Mouse (Mus musculus) liver, embryonic 11.5 days (tissue): Measurements from ENCODE around the gene Mecom. TPM values are rescaled to one million over a fixed set of nuclear protein-coding genes. Genes with fewer than 3 reads are reported as not detected.

Experiments
- ATAC-seq: fragments of 200-750 bp; cut with Nextera tagmentation; replicated peaks from 2 replicates; pipeline ENCODE4 v1.8.0; 2017; ENCODE audit warnings: moderate number of reproducible peaks, mild to moderate bottlenecking, moderate TSS enrichment, moderate library complexity; ENCODE audit not compliant: low FRiP score
- DNase-seq: peaks from one replicate; pipeline ENCODE4 v3.0.0-alpha.2; 2017; ENCODE audit warnings: low spot score
- H3K27ac ChIP-seq: fragments of 300-500 bp; sonication (generic); 2 replicates; pipeline ENCODE4 v1.5.1; 2014; ENCODE audit warnings: mild to moderate bottlenecking, low read depth, low read length, control low read depth
- H3K27me3 ChIP-seq: fragments of 300-500 bp; sonication (generic); replicated peaks from 2 replicates; pipeline ENCODE4 v1.6.1; 2014; ENCODE audit warnings: low read length, mixed read lengths; ENCODE audit not compliant: control insufficient read depth, insufficient read depth
- H3K36me3 ChIP-seq: fragments of 300-500 bp; sonication (generic); 2 replicates; pipeline ENCODE4 v1.6.1; 2014; ENCODE audit warnings: mild to moderate bottlenecking, low read length, moderate library complexity, mixed read lengths; ENCODE audit not compliant: control insufficient read depth, insufficient read depth
- H3K4me1 ChIP-seq: fragments of 300-500 bp; sonication (generic); replicated peaks from 2 replicates; pipeline ENCODE4 v1.6.1; 2014; ENCODE audit warnings: low read length, mixed read lengths; ENCODE audit not compliant: control insufficient read depth, insufficient read depth
- H3K4me2 ChIP-seq: fragments of 300-500 bp; sonication (generic); 2 replicates; pipeline ENCODE4 v1.6.1; 2014; ENCODE audit warnings: mild to moderate bottlenecking, control low read depth, moderate library complexity
- H3K4me3 ChIP-seq: fragments of 300-500 bp; sonication (generic); 2 replicates; pipeline ENCODE4 v1.5.1; 2014; ENCODE audit warnings: low read depth, low read length, control low read depth
- H3K9ac ChIP-seq: fragments of 300-500 bp; sonication (generic); 2 replicates; pipeline ENCODE4 v1.6.1; 2014; ENCODE audit warnings: low read depth, low read length, control low read depth
- H3K9me3 ChIP-seq: fragments of 300-500 bp; sonication (generic); 2 replicates; pipeline ENCODE4 v1.6.1; 2016; ENCODE audit warnings: low read length, inconsistent platforms, mixed read lengths; ENCODE audit not compliant: control insufficient read depth
- WGBS: fragments of 180-500 bp; shearing (Covaris S2); extraction: QIAGEN DNeasy Blood & Tissue Kit; methylation state at CpG from one replicate; pipeline ENCODE4 v1.1.7; 2014; 5-methylcytosine and 5-hydroxymethylcytosine counted together
- polyA plus RNA-seq: library from polyadenylated mRNA; unstranded; fragments of >200 nt; fragmentation: Nextera tagmentation; extraction: Ambion mirVana; gene quantifications from 2 replicates; pipeline ENCODE4 v1.2.1, GENCODE M21; 2014

Gene Mecom
- polyA plus RNA-seq, 1 experiment from 2014 or later: 6.9 TPM

- no peak for ATAC-seq
- WGBS: 65% methylated on average over 5 of the region's 5 CpGs
Measured at GRCm38 (mm10) chr3:30483006-30483684, 64.7 kb downstream of the Mecom start.

DNA sequence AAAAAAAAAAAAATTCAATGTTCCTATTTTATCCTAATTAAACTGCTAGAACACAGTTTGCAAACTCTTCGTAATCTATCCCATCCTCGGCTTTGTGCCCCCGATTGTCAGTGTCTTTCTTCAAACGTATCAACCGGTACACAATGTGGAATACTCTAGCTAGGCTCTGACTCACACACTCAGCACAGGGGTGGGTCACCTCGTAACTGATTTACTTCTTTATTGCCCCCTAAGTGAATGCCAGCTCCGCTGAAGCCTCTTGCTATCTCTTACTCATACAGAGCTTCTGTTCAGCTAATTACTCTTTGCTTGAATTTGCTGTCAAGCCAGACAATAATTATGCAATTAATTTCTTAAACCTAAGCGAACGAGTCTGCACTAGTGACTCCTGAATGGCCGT, 66.1 kb downstream of the Mecom start:
- no peaks in the 10 kb centered on the region for H3K9me3 ChIP-seq
- no peak overlapping the region for H3K4me2 ChIP-seq
- H3K9ac ChIP-seq: no peak overlapping the region
- no peaks in the 10 kb centered on the region for H3K36me3 ChIP-seq
- 65% methylated on average over 10 of the region's 10 CpGs for WGBS
- no peaks in the 10 kb centered on the region for H3K27me3 ChIP-seq
- H3K4me3 ChIP-seq: no peak overlapping the region
- ATAC-seq (no peak), DNase-seq (no peak)
- no peak overlapping the region for H3K27ac ChIP-seq
- H3K4me1 ChIP-seq: no peaks in the 10 kb centered on the region

More at GRCm38 (mm10) chr3:30483006-30483684, 64.7 kb downstream of the Mecom start:
- no peak overlapping the region for H3K4me3 ChIP-seq
- H3K36me3 ChIP-seq: no peaks in the 10 kb centered on the region
- H3K4me2 ChIP-seq: no peak overlapping the region
- no peaks in the 10 kb centered on the region for H3K4me1 ChIP-seq
- no peak for DNase-seq
- no peaks in the 10 kb centered on the region for H3K9me3 ChIP-seq
- no peak overlapping the region for H3K9ac ChIP-seq
- no peaks in the 10 kb centered on the region for H3K27me3 ChIP-seq
- no peak overlapping the region for H3K27ac ChIP-seq

DNA sequence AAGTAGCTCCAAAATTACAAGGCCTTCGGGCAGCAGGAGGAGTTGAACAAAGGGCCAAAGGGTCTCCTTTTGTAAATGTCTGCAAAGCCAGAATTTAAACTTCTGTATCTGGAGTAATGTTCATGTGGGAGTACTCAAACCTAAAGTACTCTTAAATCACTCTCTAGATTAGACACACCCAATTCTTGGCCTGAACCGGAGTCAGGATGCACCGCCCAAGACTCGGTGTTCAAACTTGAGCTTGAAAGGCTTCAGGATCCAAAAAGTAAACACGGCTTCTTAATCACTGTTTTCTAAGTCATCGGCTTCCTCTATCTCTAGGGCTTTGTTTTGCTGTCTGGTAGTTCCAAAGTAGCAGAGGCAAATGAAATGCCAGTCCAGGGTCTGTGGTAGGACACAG, 67.3 kb downstream of the Mecom start:
- H3K27me3 ChIP-seq: no peaks in the 10 kb centered on the region
- H3K9ac ChIP-seq: no peak overlapping the region
- H3K9me3 ChIP-seq: no peaks in the 10 kb centered on the region
- no peaks in the 10 kb centered on the region for H3K36me3 ChIP-seq
- DNase-seq (no peak), ATAC-seq (no peak)
- no peak overlapping the region for H3K27ac ChIP-seq
- 77% methylated on average over 6 of the region's 6 CpGs for WGBS
- no peaks in the 10 kb centered on the region for H3K4me1 ChIP-seq
- no peak overlapping the region for H3K4me2 ChIP-seq
- H3K4me3 ChIP-seq: no peak overlapping the region

DNA sequence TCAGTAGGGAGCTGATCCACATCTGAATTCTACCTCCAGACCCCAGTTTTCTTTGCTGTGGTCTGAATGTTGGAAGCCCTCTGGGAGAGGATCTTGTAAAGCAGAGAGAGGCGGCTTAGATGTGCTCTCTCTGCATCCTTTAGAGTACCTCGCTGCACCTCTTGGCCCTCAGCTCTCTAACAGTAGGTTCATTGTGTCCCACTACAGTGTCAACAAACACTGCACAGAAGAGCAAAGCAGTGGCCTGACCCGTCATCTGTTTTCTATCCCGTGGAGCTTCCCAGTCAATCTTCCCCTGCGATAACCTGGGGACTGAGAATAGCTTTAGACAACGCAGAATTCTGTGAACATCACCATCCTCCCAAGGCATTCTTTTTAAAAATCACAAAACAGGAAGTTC, 69.6 kb downstream of the Mecom start:
- no peak overlapping the region for H3K4me3 ChIP-seq
- no peaks in the 10 kb centered on the region for H3K4me1 ChIP-seq
- no peaks in the 10 kb centered on the region for H3K36me3 ChIP-seq
- ATAC-seq (no peak), DNase-seq (no peak)
- no peak overlapping the region for H3K4me2 ChIP-seq
- no peak overlapping the region for H3K27ac ChIP-seq
- 65% methylated on average over 6 of the region's 6 CpGs for WGBS
- H3K27me3 ChIP-seq: no peaks in the 10 kb centered on the region
- no peaks in the 10 kb centered on the region for H3K9me3 ChIP-seq
- no peak overlapping the region for H3K9ac ChIP-seq

DNA sequence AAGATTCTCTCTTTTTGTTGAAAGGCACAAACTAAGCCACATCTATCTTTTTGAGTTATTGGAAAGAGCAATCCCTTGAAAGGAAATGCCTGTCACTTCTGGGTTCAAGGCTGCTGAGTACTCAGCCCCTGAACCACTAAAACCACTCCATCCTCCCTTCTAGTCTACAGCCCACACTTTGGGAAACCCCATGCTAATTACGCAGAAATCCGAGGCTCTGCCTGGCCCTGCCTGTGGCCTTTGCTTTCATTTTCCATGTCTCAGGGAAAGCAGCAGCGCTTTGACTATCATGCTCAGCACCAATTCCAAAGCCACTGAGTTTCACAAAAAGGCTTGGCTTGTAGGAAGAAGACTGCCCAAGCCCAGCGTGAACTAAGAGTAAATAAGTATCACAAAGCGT, 70.8 kb downstream of the Mecom start:
- WGBS: 57% methylated on average over 5 of the region's 5 CpGs
- Histone ChIP-seq H3K4me2 (no peak overlapping the region), H3K27me3 (no peaks in the 10 kb centered on the region), H3K27ac (no peak overlapping the region), H3K9me3 (no peaks in the 10 kb centered on the region), H3K4me1 (no peaks in the 10 kb centered on the region), H3K4me3 (no peak overlapping the region), H3K36me3 (no peaks in the 10 kb centered on the region), H3K9ac (no peak overlapping the region)
- ATAC-seq: no peak
- no peak for DNase-seq

- H3K9ac ChIP-seq: no peak overlapping the region
- 52% methylated on average over 6 of the region's 6 CpGs for WGBS
- no peak for DNase-seq
- H3K4me2 ChIP-seq: no peak overlapping the region
- H3K9me3 ChIP-seq: no peaks in the 10 kb centered on the region
- no peaks in the 10 kb centered on the region for H3K4me1 ChIP-seq
- no peaks in the 10 kb centered on the region for H3K36me3 ChIP-seq
- ATAC-seq: no peak
- no peak overlapping the region for H3K27ac ChIP-seq
- no peaks in the 10 kb centered on the region for H3K27me3 ChIP-seq
- H3K4me3 ChIP-seq: no peak overlapping the region
Measured at GRCm38 (mm10) chr3:30475591-30475990, 72.2 kb downstream of the Mecom start.

GRCm38 (mm10) chr3:30468068-30468835, 79.6 kb downstream of the Mecom start:
- 73% methylated on average over 7 of the region's 7 CpGs for WGBS

GRCm38 (mm10) chr3:30466031-30466650, 81.7 kb downstream of the Mecom start:
- WGBS: 58% methylated on average over 11 of the region's 11 CpGs
- Histone ChIP-seq H3K9ac (no peak overlapping the region), H3K4me3 (no peak overlapping the region), H3K27me3 (no peaks in the 10 kb centered on the region), H3K4me2 (no peak overlapping the region), H3K36me3 (no peaks in the 10 kb centered on the region), H3K9me3 (no peaks in the 10 kb centered on the region), H3K4me1 (no peaks in the 10 kb centered on the region), H3K27ac (no peak overlapping the region)
- ATAC-seq (no peak), DNase-seq (no peak)

More at GRCm38 (mm10) chr3:30468068-30468835, 79.6 kb downstream of the Mecom start:
- Histone ChIP-seq H3K4me2 (no peak overlapping the region), H3K9ac (no peak overlapping the region), H3K36me3 (no peaks in the 10 kb centered on the region), H3K4me1 (no peaks in the 10 kb centered on the region), H3K27me3 (no peaks in the 10 kb centered on the region), H3K27ac (no peak overlapping the region), H3K4me3 (no peak overlapping the region), H3K9me3 (no peaks in the 10 kb centered on the region)
- ATAC-seq (no peak), DNase-seq (no peak)
